Mouse (Mus musculus) layer of hippocampus, adult 2 months (tissue): Measurements from ENCODE around the gene Gm9918. TPM values are rescaled to one million over a fixed set of nuclear protein-coding genes. Genes with fewer than 3 reads are reported as not detected.

Source experiments
- DNase-seq, 2 experiments: peaks; one replicate each; pipeline ENCODE4 v3.0.0; 2022; ENCODE audit warnings: low spot score in 2 of 2
- H3K27ac ChIP-seq: fragments of 200-600 bp; 2 replicates; pipeline ENCODE4 v1.8.1; 2022
- H3K4me3 ChIP-seq: fragments of 200-600 bp; 2 replicates; pipeline ENCODE4 v1.8.1; 2022; ENCODE audit warnings: mild to moderate bottlenecking
- CTCF ChIP-seq: fragments of 200-600 bp; conservative IDR thresholded peaks from 2 replicates; pipeline ENCODE4 v1.8.1; 2022; ENCODE audit warnings: antibody characterized with exemption, mild to moderate bottlenecking, moderate library complexity
- total RNA-seq, 2 experiments: library from RNA; stranded (reverse); gene quantifications; 2 replicates each; pipeline ENCODE4 v1.2.3; 2021

The Gm9918 gene
- total RNA-seq, 2 experiments from 2014 or later = not detected

DNA sequence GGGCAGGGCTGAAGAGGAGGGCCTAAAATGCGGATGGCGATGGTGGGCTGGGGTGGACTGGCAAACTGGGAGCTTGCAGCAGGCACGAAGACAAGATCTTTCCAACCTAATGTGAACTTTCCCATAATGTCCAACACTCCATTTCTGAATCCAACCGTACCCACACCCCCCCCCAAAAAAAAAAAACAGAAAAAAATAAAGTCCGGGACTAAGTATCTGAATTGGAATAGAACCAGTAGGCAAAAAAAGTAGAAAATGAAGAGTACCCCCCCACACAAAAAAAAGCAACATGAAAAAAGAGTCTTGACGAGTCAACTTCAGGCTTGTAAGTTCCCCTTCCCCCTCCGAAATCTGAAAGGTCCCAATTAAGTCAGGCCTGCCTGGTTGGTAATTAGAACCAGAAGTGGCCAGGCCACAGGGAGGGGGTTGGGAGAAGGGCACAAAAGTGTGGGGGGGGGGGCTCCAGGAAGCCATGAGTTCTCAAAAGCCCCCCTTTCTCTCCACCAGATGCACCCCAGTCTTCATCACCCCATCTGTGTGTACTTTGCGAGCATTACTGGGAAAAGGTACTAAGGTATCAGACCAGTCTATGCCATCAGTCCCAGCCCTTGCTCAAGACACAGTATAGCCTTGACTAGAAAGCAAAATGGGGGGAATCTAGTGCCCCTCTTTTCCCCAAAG is 22.1 kb upstream of the Gm9918 start:
- no peak for TF ChIP-seq CTCF
- Histone ChIP-seq H3K27ac (peak overlapping the region; percentile 95), H3K4me3 (peak overlapping the region; percentile 79)
- no peak for DNase-seq

DNA sequence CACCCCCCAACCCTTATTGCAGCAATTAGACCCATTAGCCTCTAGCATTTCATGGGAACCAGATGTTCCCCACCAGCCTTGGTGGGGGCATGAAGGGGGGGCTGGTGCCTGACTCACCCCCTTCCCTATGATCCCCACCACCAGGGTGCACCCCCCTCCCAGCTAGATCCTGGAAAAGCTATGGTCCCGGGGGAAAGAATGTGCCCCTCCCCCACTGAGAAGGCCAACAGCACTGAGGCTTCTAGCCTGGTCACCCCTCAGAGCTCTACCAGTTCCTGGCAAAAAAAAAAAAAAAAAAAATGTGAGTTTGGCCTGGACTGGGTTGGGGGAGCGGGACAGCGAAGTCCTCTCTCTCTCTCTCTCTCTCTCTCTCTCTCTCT is 21.6 kb upstream of the Gm9918 start:
- no peak for DNase-seq
- Histone ChIP-seq H3K27ac (peak overlapping the region; percentile 95), H3K4me3 (no peak overlapping the region)
- no peak for TF ChIP-seq CTCF

DNA sequence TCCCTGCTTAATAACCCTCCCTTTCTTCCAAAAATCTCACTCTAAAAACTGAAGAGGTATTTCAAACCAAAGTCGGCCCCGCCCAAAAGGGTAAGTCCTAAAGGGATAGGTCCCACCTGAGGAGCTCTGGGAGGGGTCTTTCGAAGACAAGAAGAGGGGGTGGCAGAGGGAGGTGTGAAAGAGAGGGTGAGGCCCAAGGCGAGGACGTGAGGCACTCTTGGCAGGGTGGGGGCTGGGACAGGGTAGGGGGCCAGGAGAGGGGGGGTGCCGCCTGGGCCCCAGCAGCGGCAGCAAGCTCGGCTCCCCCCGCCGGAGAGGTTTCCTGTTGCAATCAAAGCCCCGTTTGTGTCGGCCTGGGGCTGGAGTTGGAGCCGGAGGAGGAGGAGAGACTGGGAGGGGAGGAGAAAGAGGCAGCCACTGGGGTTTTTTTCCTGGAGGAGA is 21.1 kb upstream of the Gm9918 start:
- no peak for TF ChIP-seq CTCF
- peak overlapping the region; percentile 74 for H3K27ac ChIP-seq
- no peak for DNase-seq
- no peak overlapping the region; the same call in 1 of the 2 replicates for H3K4me3 ChIP-seq

DNA sequence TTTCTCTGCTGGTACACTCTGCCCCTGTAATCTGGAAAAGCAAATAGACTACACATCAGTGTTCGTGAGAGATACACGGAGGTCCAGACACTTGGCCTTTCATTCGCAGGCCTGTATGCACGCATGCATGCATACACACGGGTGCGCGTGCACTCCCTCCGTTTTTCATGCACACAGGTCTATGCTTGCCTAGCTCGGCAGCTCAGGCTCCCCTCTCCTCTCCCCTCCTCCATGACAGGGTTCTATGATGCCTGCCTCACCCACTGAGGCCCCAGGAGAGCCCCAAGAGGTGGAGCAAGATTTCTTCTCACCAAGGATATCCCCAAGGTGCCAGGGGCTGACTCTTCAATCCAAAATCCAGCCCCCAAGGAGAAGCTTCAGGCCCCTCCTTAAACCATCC is 20.4 kb upstream of the Gm9918 start:
- H3K4me3 ChIP-seq = no peak overlapping the region
- DNase-seq = no peak
- TF ChIP-seq CTCF = no peak
- peak overlapping the region; percentile 74 for H3K27ac ChIP-seq

DNA sequence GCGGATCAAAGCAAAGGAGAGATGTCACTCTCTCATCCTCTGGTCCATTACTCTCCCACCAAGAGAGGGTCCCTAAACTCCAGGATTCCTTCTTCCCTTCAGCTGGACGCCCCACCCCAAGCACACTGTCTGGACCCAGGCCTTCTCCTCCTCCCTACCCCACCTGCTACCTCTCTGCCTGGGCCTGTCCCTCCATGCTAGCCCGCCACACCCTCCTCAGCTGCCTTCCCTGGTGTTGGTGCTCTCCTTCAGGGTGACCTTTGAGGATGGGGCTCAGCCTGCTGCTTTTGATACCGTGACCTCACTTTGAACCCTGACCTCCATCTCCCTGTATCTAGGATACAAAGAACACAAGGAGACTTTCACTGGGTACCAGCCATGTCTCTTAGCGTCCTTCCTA is 19.8 kb upstream of the Gm9918 start:
- no peak overlapping the region for H3K4me3 ChIP-seq
- no peak overlapping the region; the same call in 1 of the 2 replicates for H3K27ac ChIP-seq
- no peak for TF ChIP-seq CTCF
- no peak for DNase-seq

DNA sequence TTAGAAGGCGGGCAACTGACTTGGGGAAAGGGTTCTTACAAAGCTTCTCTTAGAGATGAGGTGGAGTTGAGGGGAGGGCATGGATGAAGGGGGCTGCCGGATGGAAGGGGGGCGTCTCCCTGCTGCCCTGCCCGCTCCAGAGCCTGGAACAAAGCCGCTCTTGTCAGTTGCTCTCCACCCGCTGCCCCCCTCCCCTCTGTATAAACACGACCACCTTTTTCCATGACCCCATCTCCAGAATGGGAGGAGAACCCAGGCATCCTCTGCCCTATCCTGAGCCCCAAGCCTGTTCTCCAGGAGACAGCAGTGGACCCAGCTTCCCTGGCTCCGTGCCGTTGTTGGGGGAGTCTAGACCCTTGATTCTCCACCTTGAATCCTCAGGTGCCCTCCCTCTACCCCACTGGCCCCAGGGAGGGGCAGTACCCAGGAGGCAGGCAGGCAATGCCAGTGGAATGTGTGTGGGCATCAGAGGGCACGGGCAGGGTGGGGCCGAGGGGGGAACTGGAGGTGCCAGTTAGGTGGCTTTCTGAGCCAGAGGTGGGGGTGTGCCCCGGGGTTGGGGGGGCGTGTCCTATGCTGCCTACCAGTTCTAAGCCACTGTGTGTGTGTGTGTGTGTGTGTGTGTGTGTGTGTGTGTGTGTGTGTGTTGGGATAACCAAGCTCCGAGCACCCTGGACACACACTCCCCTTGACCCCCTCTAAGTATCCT is 14.7 kb upstream of the Gm9918 start:
- H3K4me3 ChIP-seq = no peak overlapping the region
- no peak for DNase-seq
- no peak overlapping the region for H3K27ac ChIP-seq
- no peak for TF ChIP-seq CTCF

DNA sequence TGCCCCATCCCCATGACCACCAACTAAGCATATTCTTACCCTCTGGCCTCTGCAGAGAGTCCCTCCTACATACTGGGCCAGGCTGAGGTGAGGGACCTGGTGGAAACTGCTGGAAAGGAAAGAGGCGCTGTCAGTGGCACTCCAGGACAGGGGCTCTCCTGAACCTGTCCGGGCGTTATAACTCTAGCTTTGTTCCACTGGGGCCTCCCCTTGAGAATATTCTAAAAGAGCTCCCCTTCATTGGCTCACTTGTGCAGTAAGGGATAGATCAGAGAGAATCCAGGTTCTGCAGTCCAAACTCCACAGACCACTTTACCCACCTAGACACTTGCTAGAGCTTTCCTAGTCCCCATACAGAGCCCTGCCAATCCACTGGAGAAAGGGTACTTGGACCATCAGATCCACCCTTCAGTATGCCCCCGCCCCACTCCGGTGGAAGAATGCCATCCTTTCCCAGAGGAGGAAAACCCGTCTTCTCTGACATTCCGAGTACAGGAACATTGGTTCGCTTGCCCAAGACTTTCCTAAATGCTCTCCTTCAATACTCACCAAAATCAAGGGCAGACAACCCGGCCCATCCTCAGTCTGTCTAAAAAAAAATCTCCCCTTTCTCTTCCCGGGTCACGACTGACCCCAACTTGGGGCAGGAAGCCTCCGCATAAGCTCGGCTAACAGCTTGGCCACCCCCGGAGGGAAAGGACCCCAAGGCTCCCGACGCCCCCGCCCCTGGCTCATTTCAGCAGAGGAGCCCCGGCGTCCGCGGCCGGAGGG is 13.7 kb upstream of the Gm9918 start:
- no peak for TF ChIP-seq CTCF
- peak overlapping the region; percentile 63 for H3K4me3 ChIP-seq
- peak overlapping the region; percentile 90 for H3K27ac ChIP-seq
- no peak for DNase-seq

DNA sequence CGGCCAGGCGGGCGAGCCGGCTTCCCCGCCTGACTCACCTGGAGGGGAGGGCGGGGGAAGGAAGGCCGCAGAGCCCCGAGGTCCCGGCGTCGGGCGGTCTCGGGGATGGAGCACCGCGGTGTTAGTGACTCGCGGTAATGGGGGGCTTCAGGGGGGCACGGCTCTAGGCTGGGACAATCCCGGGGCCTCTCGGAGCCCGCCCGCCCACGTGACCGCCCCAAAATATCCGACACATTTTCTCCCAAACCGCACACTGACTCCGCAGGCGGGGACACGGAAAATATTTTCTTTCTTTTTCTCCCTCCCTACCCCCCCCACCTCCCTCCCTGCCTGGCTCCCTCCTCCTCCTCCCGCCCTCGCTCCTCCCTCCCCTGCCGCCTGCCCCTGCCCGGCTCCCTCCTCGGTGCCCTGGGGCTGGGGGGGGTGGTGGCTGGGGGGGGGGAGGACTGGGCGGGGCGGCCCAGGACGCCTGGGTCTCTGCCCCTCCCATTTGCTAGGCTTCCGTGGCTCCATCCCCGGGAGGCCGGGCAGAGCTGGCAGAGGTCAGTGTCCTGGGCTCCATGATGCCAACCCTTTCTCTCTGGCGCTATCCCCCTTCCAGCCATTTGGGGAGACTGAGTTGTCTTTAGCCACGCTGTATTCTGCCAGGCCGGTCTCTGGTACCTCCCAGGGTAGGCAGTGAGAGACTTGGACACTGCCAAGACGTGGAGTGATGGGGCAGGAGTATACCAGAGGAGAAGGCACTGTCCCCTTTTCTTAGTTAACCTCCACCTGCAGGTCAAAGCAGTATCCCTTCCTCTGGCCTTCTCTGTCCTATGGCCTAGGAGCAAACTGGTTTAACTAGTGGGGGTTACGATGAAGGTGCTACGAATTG is 12.9 kb upstream of the Gm9918 start, which contains the start of gene Rarg:
TSS of gene Rarg (minus strand) at position 316 of the 874 bp plus-strand sequence.
- H3K27ac ChIP-seq = peak within 1 kb of the TSS; percentile 90
- no peak for DNase-seq

DNA sequence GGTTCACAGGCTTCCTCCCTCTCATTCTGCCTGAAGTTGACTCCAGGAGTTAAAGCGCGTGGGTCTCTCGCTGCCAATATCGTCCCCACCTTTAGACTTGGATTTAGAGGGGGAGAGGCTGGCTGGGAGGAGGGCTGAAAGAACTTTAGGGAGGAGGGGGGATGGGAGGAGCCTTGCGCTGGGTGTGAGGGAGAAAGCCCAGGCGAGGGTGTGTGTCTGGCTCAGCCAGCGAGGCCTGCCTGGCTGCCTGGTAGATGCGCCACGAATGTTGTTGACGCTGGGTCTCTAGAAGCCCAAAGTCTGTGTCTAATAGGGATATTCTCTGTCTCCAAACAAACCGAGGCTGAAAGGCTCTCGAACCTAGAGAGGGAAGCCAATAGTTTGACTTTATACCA is 12.3 kb upstream of the Gm9918 start:
- H3K4me3 ChIP-seq = peak overlapping the region; percentile 63
- peak overlapping the region; percentile 90 for H3K27ac ChIP-seq
- TF ChIP-seq CTCF = no peak
- no peak for DNase-seq

More for the DNA sequence above, 12.9 kb upstream of the Gm9918 start, which contains the start of gene Rarg:
- no peak for TF ChIP-seq CTCF
- peak within 1 kb of the TSS; percentile 63 for H3K4me3 ChIP-seq

DNA sequence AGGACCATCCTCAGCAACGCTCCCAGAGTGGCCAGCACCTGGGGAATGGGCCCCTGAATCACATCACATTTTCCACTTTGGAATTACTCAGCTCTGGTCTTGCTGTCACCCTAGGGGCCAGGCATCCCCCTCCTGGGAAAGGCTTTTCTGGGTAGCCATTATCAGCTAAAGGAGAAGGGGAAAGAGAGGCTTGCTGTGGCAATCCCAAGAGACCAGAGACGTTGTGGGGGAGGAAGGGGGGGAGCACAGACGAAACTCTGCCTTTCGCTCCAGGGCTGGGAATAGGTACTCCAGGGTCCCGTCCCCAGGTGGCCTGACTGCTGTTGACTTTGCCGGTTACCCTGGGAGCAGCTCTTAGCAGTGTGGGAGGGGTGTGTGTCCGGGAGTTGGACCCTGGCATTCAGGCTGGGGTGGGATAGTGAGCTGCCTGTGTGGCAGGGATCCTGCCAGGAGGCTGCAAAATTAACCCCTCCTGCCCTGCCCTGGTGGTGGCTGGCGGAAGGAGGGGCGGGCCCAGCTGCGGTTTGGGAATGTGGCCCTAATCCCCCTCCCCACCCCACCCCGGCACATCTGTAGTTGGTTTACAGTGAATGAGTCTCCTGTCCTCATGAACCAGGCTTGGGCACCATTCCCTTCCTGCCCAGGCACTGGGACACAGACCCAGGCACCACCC is 11.6 kb upstream of the Gm9918 start:
- DNase-seq = no peak
- Histone ChIP-seq H3K4me3 (no peak overlapping the region), H3K27ac (peak overlapping the region; percentile 90; the same call in 1 of the 2 replicates)
- TF ChIP-seq CTCF = no peak

DNA sequence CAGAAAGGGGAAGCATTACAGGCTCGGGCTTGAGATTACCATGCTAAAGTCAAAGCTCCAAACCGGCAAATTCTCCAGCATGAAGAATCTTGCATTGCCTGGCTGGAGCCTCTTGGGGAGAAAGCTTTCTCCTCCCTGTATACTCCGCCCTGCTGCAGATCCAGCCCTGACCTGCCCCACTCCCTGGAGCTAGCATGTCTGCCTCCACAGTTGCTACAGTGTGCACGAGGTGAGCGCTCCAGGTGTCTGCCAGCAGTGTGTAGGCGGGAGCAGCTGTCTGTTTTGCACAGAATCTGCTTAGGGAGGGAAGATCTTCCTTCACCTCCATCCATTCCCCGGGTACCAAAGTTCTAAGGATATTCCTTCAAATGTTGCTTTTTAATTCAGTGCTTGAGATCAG is 7.8 kb upstream of the Gm9918 start:
- no peak overlapping the region for H3K27ac ChIP-seq
- no peak for TF ChIP-seq CTCF
- H3K4me3 ChIP-seq = no peak overlapping the region
- no peak for DNase-seq

DNA sequence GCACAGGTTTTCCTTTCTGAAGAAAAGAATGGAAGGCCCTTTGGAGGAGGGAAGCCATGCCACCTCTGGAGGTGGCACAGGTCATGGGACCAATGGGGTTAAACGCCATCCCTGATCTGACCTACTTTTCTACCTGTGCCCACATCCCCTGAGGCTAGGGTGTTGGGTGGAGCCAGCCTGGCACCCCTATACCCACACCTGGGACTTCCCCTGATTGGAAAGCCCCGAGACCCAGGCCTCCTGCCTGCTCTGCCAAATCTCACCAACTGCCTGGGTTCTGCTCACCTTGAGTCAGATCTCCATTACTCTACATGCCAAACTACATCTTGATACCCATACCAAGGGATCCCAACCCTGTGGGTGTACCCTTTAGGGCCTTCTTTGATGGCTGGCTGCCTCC is 7.3 kb upstream of the Gm9918 start:
- Histone ChIP-seq H3K4me3 (no peak overlapping the region), H3K27ac (no peak overlapping the region)
- no peak for TF ChIP-seq CTCF
- no peak for DNase-seq
